Mouse (Mus musculus): ENCODE results near the gene Cdc42.

DNA sequence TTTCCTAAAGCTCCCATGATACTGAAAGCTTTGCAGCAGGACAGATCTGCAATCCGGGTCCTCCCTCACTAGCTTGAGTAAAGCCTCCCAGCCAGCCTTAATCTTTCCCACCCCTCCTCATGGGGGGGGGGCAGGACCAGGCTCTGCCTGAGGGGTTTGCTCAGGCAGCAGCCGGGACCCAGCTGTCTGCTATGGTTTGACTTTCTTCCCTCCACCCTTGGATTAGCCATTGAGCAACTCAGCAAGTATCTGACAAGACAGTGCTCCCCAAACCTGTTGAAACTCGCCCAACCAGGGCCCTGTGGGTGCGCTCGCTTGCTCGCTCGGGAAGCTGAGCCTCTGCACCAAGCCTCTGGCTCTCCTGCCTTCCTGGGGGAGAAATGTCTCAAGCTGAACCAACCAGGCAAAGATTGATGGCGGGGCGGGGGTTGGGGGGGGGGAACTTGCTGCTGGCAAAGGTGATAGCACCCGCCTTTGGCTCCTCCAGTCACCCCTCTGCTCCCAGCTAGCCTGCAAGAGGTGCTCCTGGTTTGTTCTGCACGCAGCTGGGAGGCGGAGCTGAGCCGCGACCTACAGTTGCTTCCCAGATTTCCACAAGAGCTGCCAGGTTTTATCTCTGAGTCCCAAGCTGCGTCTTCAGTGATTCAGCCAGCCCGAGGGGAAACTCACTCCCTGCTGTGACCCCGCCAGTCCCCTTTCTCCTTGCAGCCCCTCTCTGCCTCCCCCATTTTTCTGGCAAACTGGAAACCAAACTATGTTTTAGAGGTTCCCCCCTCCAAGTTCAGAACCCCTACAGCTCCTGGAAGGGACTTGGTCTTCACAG lies 74.7 kb downstream of the Cdc42 start:
- TF ChIP-seq CTCF (IDR thresholded peaks at IDR 0.05; ENCODE audit: borderline replicate concordance, insufficient read depth, low read depth, low read length) (no peak), POLR2A (IDR thresholded peaks at IDR 0.05; ENCODE audit: borderline replicate concordance, insufficient read depth, low read length) (no peak)
